10 mouse cellular contexts compared by ENCODE assay signal in genomic region chr17:28014449-28014848, GRCm38 (mm10).
DNase-seq lines count a peak whose midpoint lies in the region; ATAC-seq lines count a peak whose summit lies in the region.
"Had no signal": no experiment of that assay in that cellular context is flagged by ENCODE, and none has a peak within 500 bp of the region (broad histone marks: within the 10 kb centered on the region; RNA-seq: fewer than 3 reads in every experiment).

No protein-coding gene starts in this region.

- no peak overlapping the region for H3K9ac ChIP-seq in kidney, embryonic 14.5 days (ENCODE audit: low read depth, low read length)
- H3K9ac ChIP-seq in embryonic facial prominence, embryonic 13.5 days: no peak overlapping the region
- H3K9ac ChIP-seq in intestine, embryonic 16.5 days (ENCODE audit: low read depth, low read length): no peak overlapping the region
- no peak overlapping the region for H3K9ac ChIP-seq in midbrain, embryonic 14.5 days (replicated peaks; ENCODE audit: low read length)
- H3K9ac ChIP-seq: liver, embryonic 14.5 days had no signal

- no peak for DNase-seq in kidney, adult 18-20 months
- DNase-seq in midbrain, embryonic 14.5 days: no peak
- no peak for DNase-seq in embryo, embryonic 10.5 days (ENCODE audit: low spot score)
- no peak for DNase-seq in layer of hippocampus, postnatal 36 days
- no peak for DNase-seq in ovary, adult 18-20 months (ENCODE audit: low spot score)
- DNase-seq: gastrocnemius, postnatal 14 days had no signal

- H3K9me3 ChIP-seq in kidney, embryonic 14.5 days (ENCODE audit: control insufficient read depth, low read length): no peaks in the 10 kb centered on the region
- no peaks in the 10 kb centered on the region for H3K9me3 ChIP-seq in embryonic facial prominence, embryonic 13.5 days
- H3K9me3 ChIP-seq in intestine, embryonic 16.5 days (ENCODE audit: control insufficient read depth, low read length): no peaks in the 10 kb centered on the region
- no peaks in the 10 kb centered on the region for H3K9me3 ChIP-seq in midbrain, embryonic 14.5 days (ENCODE audit: control insufficient read depth, low read length)

- no peaks in the 10 kb centered on the region for H3K27me3 ChIP-seq in kidney, embryonic 14.5 days (ENCODE audit: control insufficient read depth, insufficient read depth, low read length)
- H3K27me3 ChIP-seq in embryonic facial prominence, embryonic 13.5 days: no peaks in the 10 kb centered on the region
- H3K27me3 ChIP-seq in intestine, embryonic 16.5 days (replicated peaks; ENCODE audit: control insufficient read depth, insufficient read depth, low read length): no peaks in the 10 kb centered on the region
- H3K27me3 ChIP-seq in midbrain, embryonic 14.5 days (ENCODE audit: control insufficient read depth, insufficient read depth, low read length): no peaks in the 10 kb centered on the region

- peaks cover 44% of the 10 kb centered on the region for H3K4me1 ChIP-seq in kidney, embryonic 14.5 days (ENCODE audit: control insufficient read depth, insufficient read depth, low read length)
- H3K4me1 ChIP-seq in embryonic facial prominence, embryonic 13.5 days: peaks cover 64% of the 10 kb centered on the region
- H3K4me1 ChIP-seq in intestine, embryonic 16.5 days (ENCODE audit: control insufficient read depth, insufficient read depth, low read length): peaks cover 55% of the 10 kb centered on the region
- peaks cover 37% of the 10 kb centered on the region for H3K4me1 ChIP-seq in midbrain, embryonic 14.5 days (ENCODE audit: control insufficient read depth, insufficient read depth, low read length)

- no peaks in the 10 kb centered on the region; the same call in 1 of the 2 replicates for H3K36me3 ChIP-seq in kidney, embryonic 14.5 days (ENCODE audit: control insufficient read depth, insufficient read depth, low read length)
- H3K36me3 ChIP-seq in embryonic facial prominence, embryonic 13.5 days: peaks cover 14% of the 10 kb centered on the region; the same call in 1 of the 2 replicates
- H3K36me3 ChIP-seq in intestine, embryonic 16.5 days (ENCODE audit: control insufficient read depth, insufficient read depth, low read length): no peaks in the 10 kb centered on the region
- 0 out of 2 replicates have a peak, but pooled peaks cover 7% of the 10 kb centered on the region for H3K36me3 ChIP-seq in midbrain, embryonic 14.5 days (ENCODE audit: control insufficient read depth, insufficient read depth, low read length)

- ATAC-seq in kidney, embryonic 14.5 days (ENCODE audit: low FRiP score, low TSS enrichment): no peak
- ATAC-seq in embryonic facial prominence, embryonic 13.5 days (ENCODE audit: insufficient number of reproducible peaks, insufficient read depth, low FRiP score, low TSS enrichment, low read depth): no peak
- ATAC-seq in intestine, embryonic 16.5 days: no peak
- no peak for ATAC-seq in midbrain, embryonic 14.5 days (ENCODE audit: low FRiP score, low TSS enrichment)

- WGBS in kidney, embryonic 14.5 days: 38% methylated on average over 4 of the region's 4 CpGs
- 48% methylated on average over 4 of the region's 4 CpGs for WGBS in embryonic facial prominence, embryonic 13.5 days
- 60% methylated on average over 4 of the region's 4 CpGs for WGBS in intestine, embryonic 16.5 days
- 76% methylated on average over 4 of the region's 4 CpGs for WGBS in midbrain, embryonic 14.5 days

- no peak overlapping the region for H3K4me3 ChIP-seq in kidney, embryonic 14.5 days (ENCODE audit: low read length)
- H3K4me3 ChIP-seq in embryonic facial prominence, embryonic 13.5 days: no peak overlapping the region
- no peak overlapping the region for H3K4me3 ChIP-seq in intestine, embryonic 16.5 days (ENCODE audit: low read length)
- H3K4me3 ChIP-seq in midbrain, embryonic 14.5 days (replicated peaks; ENCODE audit: low read depth, low read length): no peak overlapping the region

- H3K27ac ChIP-seq in kidney, embryonic 14.5 days (ENCODE audit: low read depth, low read length): peak overlapping the region; percentile 80
- peak overlapping the region; percentile 73 for H3K27ac ChIP-seq in embryonic facial prominence, embryonic 13.5 days
- H3K27ac ChIP-seq in intestine, embryonic 16.5 days (ENCODE audit: low read length): peak overlapping the region; percentile 70
- peak overlapping the region; percentile 45 for H3K27ac ChIP-seq in midbrain, embryonic 14.5 days (replicated peaks; ENCODE audit: low read depth, low read length)
- H3K27ac ChIP-seq: liver, embryonic 14.5 days had no signal

- no peak overlapping the region for H3K4me2 ChIP-seq in kidney, embryonic 14.5 days (replicated peaks; ENCODE audit: low read depth, low read length)
- H3K4me2 ChIP-seq in embryonic facial prominence, embryonic 13.5 days: no peak overlapping the region
- H3K4me2 ChIP-seq in intestine, embryonic 16.5 days (ENCODE audit: low read depth, low read length): no peak overlapping the region
- H3K4me2 ChIP-seq in midbrain, embryonic 14.5 days (ENCODE audit: low read length): no peak overlapping the region
